Mouse (Mus musculus) spleen, adult 2 months (tissue): ENCODE measurements around the gene Ndufb7.

Experiments used
- CTCF ChIP-seq: fragments of 200-500 bp; IDR thresholded peaks from 2 replicates; pipeline ENCODE4 v1.5.1; 2011; ENCODE audit warnings: mild to moderate bottlenecking, inconsistent platforms; ENCODE audit not compliant: insufficient read depth, insufficient read length, insufficient replicate concordance; ENCODE audit errors: extremely low read depth
- POLR2A ChIP-seq: fragments of 200-500 bp; IDR thresholded peaks from 2 replicates; pipeline ENCODE4 v1.6.1; 2011; ENCODE audit warnings: low read depth, low read length, inconsistent platforms

GRCm38 (mm10) chr8:83617111-83617510 lies 50.6 kb downstream of the Ndufb7 start:
- TF ChIP-seq CTCF, result no peak
- TF ChIP-seq POLR2A, result no peak
